Mouse (Mus musculus) small intestine, adult 2 months (tissue): Measurements from ENCODE around the gene Trappc2l.

Source experiments
- CTCF ChIP-seq: fragments of 200-500 bp; IDR thresholded peaks from 2 replicates; pipeline ENCODE4 v1.5.1; 2012; ENCODE audit warnings: low read depth, mild to moderate bottlenecking, control low read depth, inconsistent platforms, low read length, moderate library complexity, mixed read lengths; ENCODE audit not compliant: insufficient replicate concordance, insufficient read length; ENCODE audit errors: extremely low read depth
- POLR2A ChIP-seq: fragments of 200-500 bp; IDR thresholded peaks from 2 replicates; pipeline ENCODE4 v1.6.1; 2012; ENCODE audit warnings: low read depth, mild to moderate bottlenecking, control low read depth, inconsistent platforms, low read length, moderate library complexity

GRCm38 (mm10) chr8:122574264-122574663, 37.2 kb upstream of the Trappc2l start:
- TF ChIP-seq CTCF (no peak), POLR2A (no peak)
